ENCODE assay signal across 15 mouse cellular contexts in genomic region chr11:53559980-53560379, GRCm38 (mm10). TPM values are rescaled to one million over a fixed set of nuclear protein-coding genes. Genes with fewer than 3 reads are reported as not detected.
"Had no signal": no experiment of that assay in that cellular context is flagged by ENCODE, and none has a peak within 500 bp of the region (broad histone marks: within the 10 kb centered on the region; RNA-seq: fewer than 3 reads in every experiment).

No protein-coding gene starts in this region.

RNA-seq across cellular contexts. Expression of gene Il4, which starts 58.5 kb away (rescaled TPM):
- total RNA-seq: forebrain, postnatal 0 days; gastrocnemius, adult 18-20 months; gastrocnemius, adult 2 months; gastrocnemius, adult 8-10 months; gastrocnemius, postnatal 10 days; gastrocnemius, postnatal 14 days; gastrocnemius, postnatal 25 days; gastrocnemius, postnatal 36 days; heart, adult 18-20 months; heart, adult 2 months; heart, adult 8-10 months had no signal
- polyA plus RNA-seq: cortical plate, adult 2 months; erythroblast, embryonic 14.5 days; frontal cortex, adult 2 months; gonadal fat pad, adult 2 months had no signal
